ENCODE assay signal across 22 mouse cellular contexts in genomic region chr1:190810408-190810807, GRCm38 (mm10).
DNase-seq lines count a peak whose midpoint lies in the region; ATAC-seq and TF ChIP-seq lines count a peak whose summit lies in the region.
"Had no signal": no experiment of that assay in that cellular context is flagged by ENCODE, and none has a peak within 500 bp of the region (broad histone marks: within the 10 kb centered on the region; RNA-seq: fewer than 3 reads in every experiment).

No protein-coding gene starts in this region.

- TF ChIP-seq CTCF in intestine, postnatal 0 days (IDR thresholded peaks at IDR 0.05; ENCODE audit: low read depth): peak; percentile 39

- intact Hi-C loops in heart, postnatal 25 days (cut with DNase I): no loop called here

- no peak overlapping the region for H3K4me2 ChIP-seq in intestine, postnatal 0 days (replicated peaks; ENCODE audit: low read depth)
- H3K4me2 ChIP-seq in intestine, embryonic 16.5 days (ENCODE audit: low read depth, low read length): no peak overlapping the region
- H3K4me2 ChIP-seq: heart, embryonic 11.5 days; midbrain, embryonic 15.5 days had no signal

- no peak for ATAC-seq in intestine, postnatal 0 days
- no peak for ATAC-seq in intestine, embryonic 16.5 days
- 0 out of 2 replicates have a peak, but pooled peaks have one; percentile 28 for ATAC-seq in granulocyte monocyte progenitor cell, adult 5-6 weeks (replicated peaks; ENCODE audit: poor library complexity, severe bottlenecking)
- ATAC-seq: midbrain, embryonic 15.5 days had no signal

- H3K27me3 ChIP-seq in intestine, postnatal 0 days (replicated peaks; ENCODE audit: control insufficient read depth, insufficient read depth, low read length): no peaks in the 10 kb centered on the region
- H3K27me3 ChIP-seq in intestine, embryonic 16.5 days (replicated peaks; ENCODE audit: control insufficient read depth, insufficient read depth, low read length): no peaks in the 10 kb centered on the region
- H3K27me3 ChIP-seq: megakaryocyte, embryonic 14.5 days; midbrain, embryonic 15.5 days had no signal

- H3K9me3 ChIP-seq in intestine, postnatal 0 days (ENCODE audit: control insufficient read depth): no peaks in the 10 kb centered on the region
- no peaks in the 10 kb centered on the region for H3K9me3 ChIP-seq in intestine, embryonic 16.5 days (ENCODE audit: control insufficient read depth, low read length)
- H3K9me3 ChIP-seq: embryonic facial prominence, embryonic 10.5 days; megakaryocyte, embryonic 14.5 days; midbrain, embryonic 15.5 days had no signal

- peaks cover 7% of the 10 kb centered on the region for H3K36me3 ChIP-seq in intestine, postnatal 0 days (ENCODE audit: control insufficient read depth, insufficient read depth)
- H3K36me3 ChIP-seq in intestine, embryonic 16.5 days (ENCODE audit: control insufficient read depth, insufficient read depth, low read length): no peaks in the 10 kb centered on the region

- peak; percentile 37 for DNase-seq in embryo, embryonic 10.5 days (ENCODE audit: low spot score)
- DNase-seq in embryo, embryonic 10 days (ENCODE audit: low spot score): no peak
- DNase-seq in A20 (ENCODE audit: low read depth, low spot score): peak; percentile 51
- no peak for DNase-seq in thymus, postnatal 0 days (ENCODE audit: low spot score)
- DNase-seq in heart, postnatal 25 days (ENCODE audit: low spot score): no peak
- DNase-seq: adrenal gland, adult 2 months; cerebellum, adult 11-12 months; cerebellum, postnatal 14 days; gastrocnemius, adult 2 months; heart, postnatal 10 days; kidney, adult 2 months; kidney, postnatal 14 days; right cerebral cortex, postnatal 14 days; thymus, postnatal 25 days had no signal

- 87% methylated on average over 6 of the region's 6 CpGs for WGBS in intestine, postnatal 0 days
- 78% methylated on average over 6 of the region's 6 CpGs for WGBS in intestine, embryonic 16.5 days

- no peak overlapping the region for H3K27ac ChIP-seq in intestine, postnatal 0 days (ENCODE audit: low read depth, low read length)
- no peak overlapping the region for H3K27ac ChIP-seq in intestine, embryonic 16.5 days (ENCODE audit: low read length)
- H3K27ac ChIP-seq: embryonic facial prominence, embryonic 10.5 days; gastrocnemius, adult 2 months; midbrain, embryonic 15.5 days had no signal

- no peaks in the 10 kb centered on the region for H3K4me1 ChIP-seq in intestine, postnatal 0 days (replicated peaks; ENCODE audit: control insufficient read depth, insufficient read depth, low read length)
- H3K4me1 ChIP-seq in intestine, embryonic 16.5 days (ENCODE audit: control insufficient read depth, insufficient read depth, low read length): no peaks in the 10 kb centered on the region

- H3K4me3 ChIP-seq in intestine, postnatal 0 days (ENCODE audit: low read depth, low read length): no peak overlapping the region
- H3K4me3 ChIP-seq in intestine, embryonic 16.5 days (ENCODE audit: low read length): no peak overlapping the region
- H3K4me3 ChIP-seq: embryonic facial prominence, embryonic 10.5 days; gastrocnemius, adult 2 months; megakaryocyte, embryonic 14.5 days; midbrain, embryonic 15.5 days; myocyte had no signal

- H3K9ac ChIP-seq in intestine, postnatal 0 days (ENCODE audit: low read depth, low read length): no peak overlapping the region
- H3K9ac ChIP-seq in intestine, embryonic 16.5 days (ENCODE audit: low read depth, low read length): no peak overlapping the region
- H3K9ac ChIP-seq: midbrain, embryonic 15.5 days had no signal

Comparison
In these comparisons a context has a peak if more than half of its experiments do, and no peak if none do; other contexts are left out.
1. DNase-seq: peak in embryo, embryonic 10.5 days (single experiment) and A20 (single experiment); none in embryo, embryonic 10 days (single experiment), thymus, postnatal 0 days (single experiment) and heart, postnatal 25 days (single experiment).